Mouse (Mus musculus) liver, embryonic 15.5 days (tissue): ENCODE data around the gene Armh1. TPM values are rescaled to one million over a fixed set of nuclear protein-coding genes. Genes with fewer than 3 reads are reported as not detected.
A peak's percentile ranks its signal among the peaks of the same experiment; 100 is the strongest.

Experiments used
- ATAC-seq: fragments of 200-750 bp; cut with Nextera tagmentation; 2 replicates; pipeline ENCODE4 v1.8.0; 2017; ENCODE audit warnings: moderate number of reproducible peaks, mild to moderate bottlenecking, moderate library complexity; ENCODE audit not compliant: insufficient read depth
- H3K27ac ChIP-seq: fragments of 300-500 bp; sonication (generic); replicated peaks from 2 replicates; pipeline ENCODE4 v1.5.1; 2015; ENCODE audit warnings: mild to moderate bottlenecking, inconsistent platforms
- H3K27me3 ChIP-seq: fragments of 300-500 bp; sonication (generic); 2 replicates; pipeline ENCODE4 v1.6.1; 2015; ENCODE audit warnings: mild to moderate bottlenecking, inconsistent platforms
- H3K36me3 ChIP-seq: fragments of 300-500 bp; sonication (generic); replicated peaks from 2 replicates; pipeline ENCODE4 v1.6.1; 2015; ENCODE audit warnings: moderate library complexity, mild to moderate bottlenecking, inconsistent platforms
- H3K4me1 ChIP-seq: fragments of 300-500 bp; sonication (generic); replicated peaks from 2 replicates; pipeline ENCODE4 v1.6.1; 2015; ENCODE audit warnings: inconsistent platforms
- H3K4me2 ChIP-seq: fragments of 300-500 bp; sonication (generic); 2 replicates; pipeline ENCODE4 v1.6.1; 2015; ENCODE audit warnings: moderate library complexity, mild to moderate bottlenecking, inconsistent platforms
- H3K4me3 ChIP-seq: fragments of 300-500 bp; sonication (generic); replicated peaks from 2 replicates; pipeline ENCODE4 v1.5.1; 2015; ENCODE audit warnings: mild to moderate bottlenecking, inconsistent platforms
- H3K9ac ChIP-seq: fragments of 300-500 bp; sonication (generic); 2 replicates; pipeline ENCODE4 v1.6.1; 2015; ENCODE audit warnings: moderate library complexity, mild to moderate bottlenecking, inconsistent platforms
- H3K9me3 ChIP-seq: fragments of 300-500 bp; sonication (generic); replicated peaks from 2 replicates; pipeline ENCODE4 v1.6.1; 2016; ENCODE audit warnings: inconsistent platforms
- WGBS: fragments of 180-500 bp; shearing (Covaris S2); methylation state at CpG from one replicate; pipeline ENCODE4 v1.1.7; 2015; ENCODE audit warnings: mixed read lengths; ENCODE audit not compliant: insufficient replicate concordance; 5-methylcytosine and 5-hydroxymethylcytosine counted together
- polyA plus RNA-seq: library from polyadenylated mRNA; unstranded; fragments of >200 nt; fragmentation: Nextera tagmentation; extraction: Ambion mirVana; gene quantifications from 2 replicates; pipeline ENCODE4 v1.2.1, GENCODE M21; 2015

Armh1 gene
- polyA plus RNA-seq, 1 experiment from 2014 or later: 0.12 TPM

DNA sequence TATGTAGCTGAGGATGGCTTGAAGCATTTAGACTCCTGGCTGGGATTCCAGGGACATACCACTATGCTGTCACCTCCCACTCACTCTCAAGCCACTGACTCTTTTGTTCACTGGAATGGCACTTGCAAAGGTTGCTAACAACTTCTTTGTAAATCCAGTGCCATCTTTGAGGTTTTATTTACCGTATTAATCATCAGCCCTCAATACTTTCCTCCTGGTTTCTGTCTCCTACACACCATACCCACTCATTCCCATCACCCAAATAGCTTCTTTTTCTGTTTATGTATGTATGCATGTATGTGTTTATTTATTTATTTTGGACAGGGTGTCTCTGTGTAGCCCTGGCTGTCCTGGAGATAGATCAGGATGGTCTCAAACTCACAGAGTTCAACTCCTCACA is 943 bp downstream of the Armh1 start:
- Histone ChIP-seq H3K4me2 (peak overlapping the region; percentile 91), H3K9me3 (no peaks in the 10 kb centered on the region), H3K4me1 (peaks cover 40% of the 10 kb centered on the region), H3K9ac (no peak overlapping the region), H3K4me3 (peak overlapping the region; percentile 74), H3K27me3 (peaks cover 10% of the 10 kb centered on the region; the same call in 1 of the 2 replicates), H3K36me3 (no peaks in the 10 kb centered on the region), H3K27ac (peak overlapping the region; percentile 76; the same call in 1 of the 2 replicates)
- WGBS: 73% methylated on average over 1 of the region's 1 CpGs
- no peak for ATAC-seq

DNA sequence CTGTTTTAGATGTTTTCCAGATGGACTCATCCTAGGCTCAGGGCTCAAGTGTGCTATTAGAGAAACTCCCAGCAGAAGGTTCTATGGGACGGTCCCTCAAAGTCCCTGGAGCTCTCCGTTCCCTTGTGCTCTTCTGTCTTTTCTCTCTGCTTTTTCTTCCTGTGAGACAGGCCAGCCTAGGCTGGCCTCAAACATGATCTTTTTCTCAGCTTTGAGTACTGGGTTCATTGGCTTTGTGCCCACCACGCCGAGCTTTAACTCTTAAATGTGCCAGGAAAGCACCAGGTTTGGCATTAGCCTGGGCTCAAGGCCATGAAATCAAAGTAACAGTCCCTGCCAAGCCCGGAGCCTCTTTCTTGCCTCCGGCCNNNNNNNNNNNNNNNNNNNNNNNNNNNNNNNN is 11.1 kb downstream of the Armh1 start:
- 73% methylated on average over 6 of the region's 6 CpGs for WGBS
- Histone ChIP-seq H3K36me3 (no peaks in the 10 kb centered on the region), H3K4me1 (no peaks in the 10 kb centered on the region), H3K4me2 (no peak overlapping the region), H3K4me3 (no peak overlapping the region), H3K27me3 (peaks cover 3% of the 10 kb centered on the region; the same call in 1 of the 2 replicates), H3K9me3 (no peaks in the 10 kb centered on the region), H3K27ac (no peak overlapping the region), H3K9ac (no peak overlapping the region)
- ATAC-seq: no peak

DNA sequence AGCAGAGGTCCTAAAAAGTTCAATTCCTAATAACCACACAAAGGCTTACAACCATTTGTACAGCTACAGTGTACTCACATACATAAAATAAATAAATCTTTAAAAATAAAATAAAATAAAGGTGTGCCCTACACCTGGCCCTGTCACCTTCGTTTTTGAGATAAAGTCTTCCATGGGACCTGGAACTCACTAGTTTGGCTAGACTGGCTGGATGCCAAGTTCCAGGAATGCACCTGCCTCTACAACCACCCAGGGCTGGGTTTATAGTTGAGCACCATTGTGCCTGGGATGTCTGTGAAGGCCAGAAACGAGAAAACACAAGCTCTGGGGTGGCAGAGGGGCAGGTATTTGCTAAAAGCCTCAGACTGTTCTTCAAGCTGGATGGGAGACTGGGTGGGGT is 12.8 kb downstream of the Armh1 start:
- Histone ChIP-seq H3K27ac (no peak overlapping the region), H3K36me3 (no peaks in the 10 kb centered on the region), H3K9ac (no peak overlapping the region), H3K27me3 (no peaks in the 10 kb centered on the region), H3K9me3 (no peaks in the 10 kb centered on the region), H3K4me1 (no peaks in the 10 kb centered on the region), H3K4me3 (no peak overlapping the region), H3K4me2 (no peak overlapping the region)
- 29% methylated on average over 2 of the region's 2 CpGs for WGBS
- ATAC-seq: no peak

DNA sequence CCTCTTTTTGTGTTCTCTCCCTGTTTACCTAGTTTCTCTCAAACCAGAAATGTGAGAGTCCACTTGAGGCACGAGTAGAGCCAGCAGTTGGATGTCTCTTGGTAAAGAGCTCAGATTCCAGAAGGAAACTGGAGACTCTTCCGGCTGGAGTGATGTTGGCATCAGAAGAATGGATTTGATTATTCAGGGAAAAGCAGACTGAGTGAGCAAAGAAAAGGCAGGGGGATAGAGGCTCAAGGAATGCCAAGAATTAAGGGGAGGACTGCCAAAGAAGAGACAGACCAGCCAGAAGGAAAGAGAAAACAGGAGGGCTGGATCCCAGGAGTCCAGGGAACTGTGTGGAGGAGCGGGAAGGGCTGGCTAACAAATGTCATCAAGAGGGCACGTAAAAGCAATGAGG is 16.1 kb downstream of the Armh1 start:
- Histone ChIP-seq H3K9me3 (no peaks in the 10 kb centered on the region), H3K4me3 (no peak overlapping the region), H3K27ac (no peak overlapping the region), H3K27me3 (no peaks in the 10 kb centered on the region), H3K36me3 (no peaks in the 10 kb centered on the region), H3K4me2 (no peak overlapping the region), H3K9ac (no peak overlapping the region), H3K4me1 (no peaks in the 10 kb centered on the region)
- ATAC-seq: no peak
- 59% methylated on average over 4 of the region's 4 CpGs for WGBS

DNA sequence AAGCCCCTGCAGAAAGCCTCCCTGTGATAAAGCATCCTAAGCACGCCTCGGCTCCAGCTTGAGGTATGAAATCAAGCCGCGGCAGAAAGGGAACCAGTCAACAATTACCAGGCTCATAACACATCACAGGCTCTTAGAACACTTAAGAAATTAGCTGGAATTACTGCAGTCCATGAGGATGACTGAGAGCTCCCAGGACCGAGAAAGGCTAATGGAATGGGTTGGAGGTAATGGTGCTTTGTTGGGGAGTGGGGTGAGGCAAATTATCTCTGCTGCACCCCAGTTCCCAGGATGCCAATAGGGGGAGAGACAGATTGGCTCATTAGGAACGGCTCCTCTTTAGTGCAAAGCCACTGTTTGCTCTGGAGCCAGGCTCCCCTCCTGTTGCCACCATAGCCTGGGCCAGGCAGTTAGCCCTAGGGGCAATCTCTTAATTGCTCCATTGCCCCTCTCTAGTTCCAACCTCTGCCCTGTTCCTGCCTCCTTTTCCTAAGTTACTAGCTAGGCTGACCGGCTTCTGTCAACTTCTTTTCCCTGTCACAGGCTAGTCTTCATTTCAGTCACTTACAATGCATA is 17.7 kb downstream of the Armh1 start:
- no peaks in the 10 kb centered on the region for H3K9me3 ChIP-seq
- ATAC-seq: no peak
- H3K9ac ChIP-seq: no peak overlapping the region
- H3K27ac ChIP-seq: no peak overlapping the region
- no peaks in the 10 kb centered on the region for H3K36me3 ChIP-seq
- WGBS: 59% methylated on average over 7 of the region's 7 CpGs
- no peaks in the 10 kb centered on the region for H3K4me1 ChIP-seq
- no peak overlapping the region for H3K4me3 ChIP-seq
- no peak overlapping the region for H3K4me2 ChIP-seq
- H3K27me3 ChIP-seq: no peaks in the 10 kb centered on the region

DNA sequence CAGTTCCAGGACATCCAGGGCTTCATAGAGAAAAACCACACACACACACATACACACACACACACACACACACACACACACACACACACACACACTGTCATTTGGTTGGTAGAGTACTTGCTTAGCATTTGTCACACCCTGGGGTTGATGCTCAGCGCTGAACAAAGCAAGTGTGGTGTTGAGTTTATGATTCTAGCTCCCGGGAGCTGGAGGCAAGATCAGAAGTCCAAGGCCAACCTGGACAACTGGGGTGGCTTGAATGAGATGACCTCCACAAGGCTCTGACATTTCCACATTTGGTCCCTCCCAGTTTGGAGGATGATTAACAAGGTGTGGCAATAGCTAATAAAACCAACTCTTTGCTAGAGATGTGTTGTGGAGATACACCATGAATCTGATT is 20.7 kb downstream of the Armh1 start:
- no peak overlapping the region for H3K9ac ChIP-seq
- no peak overlapping the region; the same call in 1 of the 2 replicates for H3K27ac ChIP-seq
- no peak overlapping the region for H3K4me2 ChIP-seq
- no peaks in the 10 kb centered on the region for H3K4me1 ChIP-seq
- no peaks in the 10 kb centered on the region for H3K9me3 ChIP-seq
- no peaks in the 10 kb centered on the region for H3K27me3 ChIP-seq
- no peak overlapping the region for H3K4me3 ChIP-seq
- no peaks in the 10 kb centered on the region for H3K36me3 ChIP-seq
- 66% methylated on average over 2 of the region's 2 CpGs for WGBS
- peak; percentile 56 for ATAC-seq

DNA sequence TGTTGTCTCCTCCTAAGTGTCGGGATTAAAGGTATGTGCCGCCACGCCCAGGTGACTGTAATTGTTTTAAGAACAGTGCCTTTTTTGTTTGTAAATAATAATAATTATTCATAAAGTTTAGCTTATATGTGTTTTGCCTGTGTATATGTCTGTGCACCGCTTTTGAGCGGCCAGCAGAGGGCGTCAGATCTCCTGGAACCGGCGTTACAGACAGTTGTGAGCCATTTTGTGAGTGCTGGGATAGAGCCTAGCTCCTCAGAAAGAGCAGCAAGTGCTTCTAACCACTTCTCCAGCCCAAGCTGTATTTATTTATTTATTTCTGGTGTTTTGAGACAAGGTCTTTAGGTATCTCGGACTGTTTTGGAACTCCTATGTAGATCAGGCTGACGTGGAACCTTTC is 21.6 kb downstream of the Armh1 start:
- no peak overlapping the region for H3K4me2 ChIP-seq
- H3K4me1 ChIP-seq: no peaks in the 10 kb centered on the region
- no peak overlapping the region for H3K27ac ChIP-seq
- ATAC-seq: no peak
- no peaks in the 10 kb centered on the region for H3K27me3 ChIP-seq
- WGBS: 43% methylated on average over 10 of the region's 10 CpGs
- H3K4me3 ChIP-seq: no peak overlapping the region
- no peaks in the 10 kb centered on the region for H3K9me3 ChIP-seq
- no peaks in the 10 kb centered on the region for H3K36me3 ChIP-seq
- no peak overlapping the region for H3K9ac ChIP-seq

DNA sequence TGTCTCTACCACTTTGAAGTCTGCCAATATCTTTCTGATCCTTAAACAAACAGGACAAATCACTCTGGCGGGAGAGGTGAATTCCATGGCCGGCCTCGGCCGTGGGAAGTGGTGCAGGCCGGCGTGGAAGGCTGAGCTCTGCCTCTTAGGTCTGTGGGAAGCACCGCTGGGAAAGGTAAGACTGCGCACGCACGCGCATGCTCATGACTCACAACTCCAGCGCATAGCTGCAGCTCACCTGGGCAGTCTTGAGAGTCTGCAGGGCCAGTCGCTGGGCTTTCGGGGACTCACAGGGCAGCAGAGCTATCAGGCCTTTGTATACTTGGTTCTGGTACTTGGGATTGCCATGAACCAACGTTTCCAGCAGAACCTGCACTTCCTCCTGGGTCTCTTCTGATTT is 22.3 kb downstream of the Armh1 start:
- Histone ChIP-seq H3K27me3 (no peaks in the 10 kb centered on the region), H3K36me3 (no peaks in the 10 kb centered on the region), H3K4me2 (no peak overlapping the region), H3K27ac (no peak overlapping the region), H3K9ac (no peak overlapping the region), H3K4me1 (no peaks in the 10 kb centered on the region), H3K9me3 (no peaks in the 10 kb centered on the region), H3K4me3 (no peak overlapping the region)
- ATAC-seq: no peak
- 72% methylated on average over 15 of the region's 15 CpGs for WGBS

DNA sequence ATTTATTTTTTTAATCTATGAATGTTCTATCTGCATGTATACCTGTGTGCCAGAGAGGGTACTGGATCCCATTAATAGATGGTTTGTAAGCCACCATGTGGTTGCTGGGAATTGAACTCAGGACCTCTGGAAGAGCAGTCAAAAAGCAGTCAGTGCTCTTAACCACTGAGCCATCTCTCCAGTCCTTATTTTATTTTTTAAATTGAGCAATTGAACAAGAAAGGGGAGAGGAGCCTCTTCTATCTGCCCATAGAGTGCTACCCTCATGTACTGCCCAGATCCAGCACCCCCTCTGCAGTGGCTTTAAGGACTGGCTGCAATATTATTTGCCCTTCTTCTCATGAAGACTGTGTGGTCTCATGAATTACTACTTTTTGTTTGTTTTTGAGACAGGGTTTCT is 26.7 kb downstream of the Armh1 start:
- no peak overlapping the region for H3K4me3 ChIP-seq
- H3K9ac ChIP-seq: no peak overlapping the region
- no peaks in the 10 kb centered on the region for H3K4me1 ChIP-seq
- H3K27ac ChIP-seq: no peak overlapping the region
- H3K27me3 ChIP-seq: no peaks in the 10 kb centered on the region
- ATAC-seq: no peak
- no peaks in the 10 kb centered on the region for H3K36me3 ChIP-seq
- no peaks in the 10 kb centered on the region for H3K9me3 ChIP-seq
- no peak overlapping the region for H3K4me2 ChIP-seq

DNA sequence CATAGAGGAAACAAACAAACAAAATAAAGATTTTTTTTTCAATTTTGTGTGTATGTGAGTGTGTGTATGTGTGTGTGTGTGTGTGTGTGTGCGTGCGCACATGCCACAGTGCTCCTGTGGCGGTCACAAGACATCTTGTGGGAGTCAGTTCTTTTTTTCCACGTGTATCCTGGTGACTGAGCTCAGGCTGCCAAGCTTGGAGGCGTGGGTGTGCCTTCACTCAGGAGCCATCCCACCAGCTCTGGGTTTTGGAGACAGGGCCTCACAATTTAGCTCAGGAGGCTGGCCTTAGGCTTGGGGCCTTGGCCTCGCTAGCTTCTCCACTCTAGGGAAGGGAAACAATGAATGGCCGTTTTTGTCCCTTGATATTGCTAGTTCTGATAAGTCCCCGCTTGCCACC is 27.8 kb downstream of the Armh1 start:
- 51% methylated on average over 8 of the region's 8 CpGs for WGBS

DNA sequence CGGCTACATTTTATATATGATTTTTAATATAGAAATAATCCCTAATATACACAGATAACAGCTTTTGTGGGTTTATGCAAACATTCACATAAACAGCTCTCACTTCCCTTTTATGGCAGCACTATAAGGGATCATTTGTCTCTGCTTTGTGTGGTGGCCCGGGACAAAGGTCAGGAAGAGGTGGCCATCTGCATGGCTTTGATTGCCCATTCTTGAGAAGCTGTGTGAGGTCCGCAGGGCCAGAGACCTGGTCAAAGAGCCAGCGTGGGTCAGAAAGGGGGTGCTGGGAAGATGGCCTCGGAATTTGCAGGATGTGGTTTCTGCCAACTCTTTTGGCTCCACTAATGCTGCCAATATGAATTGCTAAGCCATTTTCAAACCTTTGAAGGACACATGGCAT is 28.9 kb downstream of the Armh1 start:
- no peak for ATAC-seq
- Histone ChIP-seq H3K27me3 (no peaks in the 10 kb centered on the region), H3K9ac (no peak overlapping the region), H3K9me3 (no peaks in the 10 kb centered on the region), H3K4me2 (no peak overlapping the region), H3K4me1 (peaks cover 4% of the 10 kb centered on the region; the same call in 1 of the 2 replicates), H3K27ac (no peak overlapping the region), H3K4me3 (no peak overlapping the region), H3K36me3 (no peaks in the 10 kb centered on the region)
- 34% methylated on average over 5 of the region's 5 CpGs for WGBS

More for the DNA sequence above, 27.8 kb downstream of the Armh1 start:
- no peak for ATAC-seq
- Histone ChIP-seq H3K36me3 (no peaks in the 10 kb centered on the region), H3K4me3 (no peak overlapping the region), H3K27me3 (no peaks in the 10 kb centered on the region), H3K9ac (no peak overlapping the region), H3K9me3 (no peaks in the 10 kb centered on the region), H3K4me1 (no peaks in the 10 kb centered on the region), H3K27ac (no peak overlapping the region), H3K4me2 (no peak overlapping the region)

DNA sequence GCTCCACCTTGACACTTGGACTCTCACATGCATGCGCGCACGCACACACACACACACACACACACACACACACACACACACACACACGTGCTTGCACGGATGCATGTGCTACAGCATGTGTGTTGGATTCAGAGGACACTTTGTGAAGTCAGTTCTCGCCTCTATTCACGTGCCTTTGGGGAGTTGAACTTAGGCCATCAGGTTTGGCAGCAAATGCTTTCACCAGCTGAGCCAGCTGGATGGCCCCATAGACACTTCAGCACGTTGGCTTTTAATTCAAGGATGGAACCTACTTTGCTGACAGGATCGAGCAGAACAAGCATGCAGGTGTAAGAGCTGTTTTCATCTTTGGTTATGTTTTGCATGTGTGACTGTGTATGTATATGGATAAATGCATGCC is 30.1 kb downstream of the Armh1 start:
- Histone ChIP-seq H3K27ac (no peak overlapping the region), H3K4me2 (no peak overlapping the region), H3K36me3 (no peaks in the 10 kb centered on the region), H3K9ac (no peak overlapping the region), H3K27me3 (no peaks in the 10 kb centered on the region), H3K9me3 (no peaks in the 10 kb centered on the region), H3K4me1 (peaks cover 4% of the 10 kb centered on the region; the same call in 1 of the 2 replicates), H3K4me3 (no peak overlapping the region)
- ATAC-seq: no peak
- 69% methylated on average over 9 of the region's 9 CpGs for WGBS
